Mouse (Mus musculus): ENCODE data around the gene Nbeal2. TPM values are rescaled to one million over a fixed set of nuclear protein-coding genes. Genes with fewer than 3 reads are reported as not detected.
A peak's percentile ranks its signal among the peaks of the same experiment; 100 is the strongest.
"Not testable (repeated sequence)": the region's sequence is repeated elsewhere in the genome, so short reads cannot be mapped to it uniquely, and the experiment has no call there.

Nbeal2 gene
- polyA plus RNA-seq (2012; rRNA removed): 19.3 and 25.2 TPM in 2 replicates

- peak; percentile 79 for DNase-seq (ENCODE audit: low read depth, low spot score)
- WGBS: under 1% methylated on average over 75 of the region's 75 CpGs
Measured at GRCm38 (mm10) chr9:110653655-110654461, at the start of gene Nbeal2. Nbeal2 (minus strand) TSS chr9:110654161.

GRCm38 (mm10) chr9:110702848-110703247, 48.9 kb upstream of the Nbeal2 start:
- WGBS: 59% methylated on average over 1 of the region's 1 CpGs
- DNase-seq (ENCODE audit: low read depth, low spot score): no peak

- no peak for DNase-seq (ENCODE audit: low read depth, low spot score)
- 73% methylated on average over 11 of the region's 12 CpGs for WGBS
Measured at GRCm38 (mm10) chr9:110701114-110702032, 47.4 kb upstream of the Nbeal2 start.

GRCm38 (mm10) chr9:110699574-110699973, 45.6 kb upstream of the Nbeal2 start:
- no peak for DNase-seq (ENCODE audit: low read depth, low spot score)
- 42% methylated on average over 3 of the region's 3 CpGs for WGBS

GRCm38 (mm10) chr9:110697465-110697864, 43.5 kb upstream of the Nbeal2 start:
- WGBS: 65% methylated on average over 3 of the region's 3 CpGs
- DNase-seq (ENCODE audit: low read depth, low spot score): no peak

GRCm38 (mm10) chr9:110696427-110696826, 42.5 kb upstream of the Nbeal2 start:
- no peak for DNase-seq (ENCODE audit: low read depth, low spot score)
- 94% methylated on average over 5 of the region's 5 CpGs for WGBS

GRCm38 (mm10) chr9:110695165-110695755, 41.3 kb upstream of the Nbeal2 start:
- DNase-seq (ENCODE audit: low read depth, low spot score): no peak
- 81% methylated on average over 4 of the region's 4 CpGs for WGBS

GRCm38 (mm10) chr9:110689261-110689779, 35.4 kb upstream of the Nbeal2 start:
- 35% methylated on average over 8 of the region's 8 CpGs for whole genome bisulfite sequencing
- DNase-seq (ENCODE audit: low read depth, low spot score): peak; percentile 77

GRCm38 (mm10) chr9:110687846-110688245, 33.9 kb upstream of the Nbeal2 start:
- DNase-seq (ENCODE audit: low read depth, low spot score): no peak
- 48% methylated on average over 2 of the region's 2 CpGs for WGBS

GRCm38 (mm10) chr9:110687061-110687460, 33.1 kb upstream of the Nbeal2 start:
- DNase-seq (ENCODE audit: low read depth, low spot score): no peak
- 74% methylated on average over 5 of the region's 5 CpGs for WGBS

- 75% methylated on average over 3 of the region's 3 CpGs for WGBS
- DNase-seq (ENCODE audit: low read depth, low spot score): no peak
Measured at GRCm38 (mm10) chr9:110686472-110686871, 32.5 kb upstream of the Nbeal2 start.

GRCm38 (mm10) chr9:110685591-110685990, 31.6 kb upstream of the Nbeal2 start:
- WGBS: 29% methylated on average over 5 of the region's 5 CpGs
- peak; percentile 75 for DNase-seq (ENCODE audit: low read depth, low spot score)

GRCm38 (mm10) chr9:110685187-110685586, 31.2 kb upstream of the Nbeal2 start:
- 42% methylated on average over 8 of the region's 8 CpGs for WGBS
- DNase-seq (ENCODE audit: low read depth, low spot score): no peak

GRCm38 (mm10) chr9:110684100-110684831, 30.3 kb upstream of the Nbeal2 start:
- DNase-seq (ENCODE audit: low read depth, low spot score): peak; percentile 94

GRCm38 (mm10) chr9:110683574-110684099, 29.7 kb upstream of the Nbeal2 start:
- WGBS: 26% methylated on average over 4 of the region's 4 CpGs
- DNase-seq (ENCODE audit: low read depth, low spot score): no peak

More at GRCm38 (mm10) chr9:110684100-110684831, 30.3 kb upstream of the Nbeal2 start:
- WGBS: 24% methylated on average over 6 of the region's 6 CpGs

GRCm38 (mm10) chr9:110682697-110683096, 28.7 kb upstream of the Nbeal2 start:
- not testable (repeated sequence) for DNase-seq (ENCODE audit: low read depth, low spot score)
- 70% methylated on average over 3 of the region's 3 CpGs for WGBS

- 38% methylated on average over 5 of the region's 5 CpGs for WGBS
Measured at GRCm38 (mm10) chr9:110682255-110682654, 28.3 kb upstream of the Nbeal2 start.

GRCm38 (mm10) chr9:110681817-110682216, 27.9 kb upstream of the Nbeal2 start:
- no peak for DNase-seq (ENCODE audit: low read depth, low spot score)
- WGBS: 61% methylated on average over 9 of the region's 9 CpGs

More at GRCm38 (mm10) chr9:110682255-110682654, 28.3 kb upstream of the Nbeal2 start:
- no peak for DNase-seq (ENCODE audit: low read depth, low spot score)

All from large intestine, adult 2 months (tissue).